Mouse (Mus musculus) liver, adult 2 months (tissue): ENCODE data around the gene Dtx1.

Experiments used
- CTCF ChIP-seq: fragments of 200-500 bp; IDR thresholded peaks from 2 replicates; pipeline ENCODE4 v1.5.1; 2011; ENCODE audit warnings: low read depth, low read length, control low read depth
- POLR2A ChIP-seq: fragments of 200-500 bp; IDR thresholded peaks from 2 replicates; pipeline ENCODE4 v1.6.1; 2011; ENCODE audit warnings: low read length, control low read depth; ENCODE audit not compliant: insufficient read depth; ENCODE audit errors: extremely low read depth

DNA sequence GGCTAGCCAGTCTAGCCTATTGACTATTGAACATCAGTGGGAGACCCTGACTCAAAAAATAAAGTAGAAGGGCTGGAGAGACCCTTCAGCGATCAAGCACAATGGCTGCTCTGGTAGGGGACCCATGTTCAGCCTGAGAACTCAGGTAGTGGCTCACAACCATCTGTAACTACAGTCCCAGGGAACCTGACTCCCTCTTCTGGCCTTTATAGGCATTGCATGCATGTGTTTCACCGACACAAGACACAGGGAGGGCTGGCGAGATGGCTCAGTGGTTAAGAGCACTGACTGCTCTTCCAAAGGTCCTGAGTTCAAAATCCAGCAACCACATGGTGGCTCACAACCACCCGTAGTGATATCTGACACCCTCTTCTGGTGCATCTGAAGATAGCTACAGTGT, 30.4 kb upstream of the Dtx1 start:
- TF ChIP-seq CTCF (peak; percentile 46; the same call in 1 of the 2 replicates), POLR2A (no peak)
